Mouse (Mus musculus): ENCODE measurements around the gene Tdrd6. TPM values are rescaled to one million over a fixed set of nuclear protein-coding genes. Genes with fewer than 3 reads are reported as not detected.

Tdrd6 gene
- polyA plus RNA-seq, 1 experiment from 2014 or later: 0.11 TPM

DNA sequence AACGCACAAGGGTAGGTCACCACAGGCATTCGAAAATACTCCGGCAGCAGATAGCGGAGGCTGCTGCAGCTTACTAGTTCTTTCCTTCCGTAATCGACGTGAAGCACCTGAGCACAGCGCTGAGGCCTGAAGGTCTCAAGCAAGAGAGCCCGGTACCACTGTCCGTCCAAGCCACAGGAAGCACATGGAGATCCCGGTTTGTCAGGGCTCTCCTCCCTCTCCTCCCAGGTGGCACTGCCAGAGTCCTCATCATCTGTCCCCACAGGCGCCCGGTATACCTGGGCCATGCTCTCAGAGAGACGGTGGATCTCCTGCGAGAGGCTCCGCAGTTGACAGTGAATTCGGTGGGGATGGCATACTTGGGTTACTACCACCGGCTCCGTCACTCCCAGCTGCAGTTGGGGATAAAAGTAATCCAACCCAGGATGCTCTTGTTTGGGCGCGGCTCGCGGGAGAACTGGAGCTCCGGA, 1.0 kb downstream of the Tdrd6 start:
- Histone ChIP-seq H3K4me1 (ENCODE audit: control insufficient read depth, insufficient read depth, low read length) (peaks cover 6% of the 10 kb centered on the region; the same call in 1 of the 2 replicates), H3K9ac (ENCODE audit: low read length) (peak overlapping the region; percentile 56), H3K4me2 (ENCODE audit: low read length) (peak overlapping the region; percentile 84), H3K27ac (ENCODE audit: low read depth, low read length) (no peak overlapping the region), H3K36me3 (ENCODE audit: control insufficient read depth, insufficient read depth, low read length) (no peaks in the 10 kb centered on the region), H3K9me3 (replicated peaks; ENCODE audit: control insufficient read depth, low read length) (no peaks in the 10 kb centered on the region), H3K27me3 (replicated peaks; ENCODE audit: control insufficient read depth, insufficient read depth, low read length) (peaks cover 28% of the 10 kb centered on the region), H3K4me3 (ENCODE audit: low read depth, low read length) (peak overlapping the region; percentile 40)
- WGBS: 26% methylated on average over 24 of the region's 24 CpGs
- DNase-seq (ENCODE audit: low spot score): no peak
- ATAC-seq: 0 out of 2 replicates have a peak, but pooled peaks have one; percentile 6

DNA sequence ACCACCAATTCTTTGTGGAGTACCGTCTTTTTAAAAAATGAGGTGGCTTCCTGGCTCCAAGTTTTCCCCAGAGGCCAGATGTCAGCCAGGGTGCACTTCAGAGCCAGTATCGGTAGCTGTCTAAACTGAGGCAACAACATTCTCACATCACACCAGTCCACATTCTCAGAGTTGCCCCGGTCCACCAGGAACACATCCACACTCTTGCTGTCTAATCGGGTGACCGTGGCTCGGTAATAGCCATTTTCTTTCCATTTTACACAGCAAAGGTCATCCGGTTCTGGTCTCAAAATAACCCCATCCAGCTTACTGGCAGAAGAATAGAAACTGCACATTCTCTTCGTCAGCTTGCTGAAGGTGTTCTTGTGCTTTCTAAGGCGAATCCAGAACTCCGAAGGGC, 1.9 kb downstream of the Tdrd6 start:
- Histone ChIP-seq H3K4me2 (ENCODE audit: low read length) (no peak overlapping the region), H3K4me3 (ENCODE audit: low read depth, low read length) (no peak overlapping the region), H3K4me1 (ENCODE audit: control insufficient read depth, insufficient read depth, low read length) (peaks cover 6% of the 10 kb centered on the region; the same call in 1 of the 2 replicates), H3K36me3 (ENCODE audit: control insufficient read depth, insufficient read depth, low read length) (no peaks in the 10 kb centered on the region), H3K9me3 (replicated peaks; ENCODE audit: control insufficient read depth, low read length) (no peaks in the 10 kb centered on the region), H3K9ac (ENCODE audit: low read length) (no peak overlapping the region), H3K27ac (ENCODE audit: low read depth, low read length) (no peak overlapping the region), H3K27me3 (replicated peaks; ENCODE audit: control insufficient read depth, insufficient read depth, low read length) (peaks cover 28% of the 10 kb centered on the region)
- 92% methylated on average over 10 of the region's 10 CpGs for WGBS
- no peak for ATAC-seq
- no peak for DNase-seq (ENCODE audit: low spot score)

DNA sequence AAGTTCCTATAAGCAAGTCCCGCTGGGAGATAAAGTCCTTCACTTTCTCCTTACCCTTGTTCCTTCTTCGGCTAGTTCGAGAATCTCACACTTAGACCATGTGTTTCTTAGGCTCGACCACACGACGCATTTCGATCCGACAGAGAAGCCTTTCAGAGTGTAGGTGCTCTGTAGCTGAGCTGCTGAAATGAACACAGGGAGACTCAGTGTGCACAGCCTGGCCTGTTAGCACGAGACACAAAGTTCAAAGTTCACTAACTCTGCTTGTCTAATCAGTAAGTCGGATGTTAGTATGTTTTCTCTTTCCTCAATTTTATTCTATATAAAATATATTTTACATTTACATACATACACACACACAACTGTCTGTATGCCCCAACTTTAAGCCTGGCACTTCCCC, 8.0 kb downstream of the Tdrd6 start:
- Histone ChIP-seq H3K4me3 (ENCODE audit: low read depth, low read length) (no peak overlapping the region), H3K36me3 (ENCODE audit: control insufficient read depth, insufficient read depth, low read length) (no peaks in the 10 kb centered on the region), H3K27me3 (replicated peaks; ENCODE audit: control insufficient read depth, insufficient read depth, low read length) (no peaks in the 10 kb centered on the region), H3K9ac (ENCODE audit: low read length) (no peak overlapping the region), H3K4me2 (ENCODE audit: low read length) (no peak overlapping the region), H3K4me1 (ENCODE audit: control insufficient read depth, insufficient read depth, low read length) (no peaks in the 10 kb centered on the region), H3K27ac (ENCODE audit: low read depth, low read length) (no peak overlapping the region), H3K9me3 (replicated peaks; ENCODE audit: control insufficient read depth, low read length) (no peaks in the 10 kb centered on the region)
- DNase-seq (ENCODE audit: low spot score): no peak
- 93% methylated on average over 10 of the region's 10 CpGs for WGBS
- no peak for ATAC-seq

DNA sequence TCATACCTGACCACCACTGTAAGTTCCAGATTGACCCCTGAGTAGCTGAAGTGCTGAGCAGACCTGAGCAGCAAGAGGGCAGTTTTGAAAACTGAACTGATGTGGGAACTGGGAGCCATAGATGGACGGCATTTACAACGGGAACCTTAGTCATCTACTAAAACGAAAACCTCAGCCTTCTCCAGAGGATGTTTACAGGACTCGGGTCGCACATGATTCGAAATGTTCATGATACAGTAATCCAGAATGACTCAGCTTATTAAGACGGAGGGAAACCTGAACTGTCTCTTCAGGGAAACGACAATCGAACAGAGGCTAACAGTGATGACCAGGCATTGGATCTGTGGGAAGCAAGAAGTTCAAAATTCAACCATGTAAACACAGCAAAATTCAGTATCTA, 10.9 kb downstream of the Tdrd6 start:
- H3K9me3 ChIP-seq (replicated peaks; ENCODE audit: control insufficient read depth, low read length): no peaks in the 10 kb centered on the region
- no peak overlapping the region for H3K4me2 ChIP-seq (ENCODE audit: low read length)
- H3K9ac ChIP-seq (ENCODE audit: low read length): no peak overlapping the region
- WGBS: 91% methylated on average over 9 of the region's 9 CpGs
- H3K36me3 ChIP-seq (ENCODE audit: control insufficient read depth, insufficient read depth, low read length): no peaks in the 10 kb centered on the region
- H3K4me3 ChIP-seq (ENCODE audit: low read depth, low read length): no peak overlapping the region
- no peak overlapping the region for H3K27ac ChIP-seq (ENCODE audit: low read depth, low read length)
- H3K27me3 ChIP-seq (replicated peaks; ENCODE audit: control insufficient read depth, insufficient read depth, low read length): no peaks in the 10 kb centered on the region
- DNase-seq (ENCODE audit: low spot score) (no peak), ATAC-seq (no peak)
- no peaks in the 10 kb centered on the region for H3K4me1 ChIP-seq (ENCODE audit: control insufficient read depth, insufficient read depth, low read length)

DNA sequence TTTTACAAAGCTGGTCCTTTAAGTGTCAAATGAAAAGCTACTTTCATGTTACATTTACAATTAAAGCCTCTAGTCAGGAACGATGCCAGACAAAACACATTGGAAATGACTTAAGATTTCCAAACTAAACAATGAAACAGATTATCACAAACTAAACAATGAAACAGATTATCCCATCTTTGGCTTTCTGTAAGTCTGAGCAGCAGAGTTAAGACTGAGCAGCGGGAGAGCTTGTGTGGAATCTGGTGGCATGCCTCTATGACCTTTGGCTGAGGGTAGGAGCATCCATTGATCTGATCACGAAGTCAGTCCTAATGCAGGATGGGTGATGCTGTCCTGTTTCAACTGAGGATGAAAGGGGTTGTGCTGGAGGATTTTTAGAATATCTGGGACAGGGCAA, 17.9 kb downstream of the Tdrd6 start:
- H3K9ac ChIP-seq (ENCODE audit: low read length): no peak overlapping the region
- H3K36me3 ChIP-seq (ENCODE audit: control insufficient read depth, insufficient read depth, low read length): no peaks in the 10 kb centered on the region
- H3K9me3 ChIP-seq (replicated peaks; ENCODE audit: control insufficient read depth, low read length): no peaks in the 10 kb centered on the region
- ATAC-seq (no peak), DNase-seq (ENCODE audit: low spot score) (no peak)
- WGBS: 75% methylated on average over 3 of the region's 3 CpGs
- H3K4me3 ChIP-seq (ENCODE audit: low read depth, low read length): no peak overlapping the region
- no peak overlapping the region for H3K4me2 ChIP-seq (ENCODE audit: low read length)
- no peaks in the 10 kb centered on the region for H3K4me1 ChIP-seq (ENCODE audit: control insufficient read depth, insufficient read depth, low read length)
- H3K27ac ChIP-seq (ENCODE audit: low read depth, low read length): no peak overlapping the region
- H3K27me3 ChIP-seq (replicated peaks; ENCODE audit: control insufficient read depth, insufficient read depth, low read length): no peaks in the 10 kb centered on the region

DNA sequence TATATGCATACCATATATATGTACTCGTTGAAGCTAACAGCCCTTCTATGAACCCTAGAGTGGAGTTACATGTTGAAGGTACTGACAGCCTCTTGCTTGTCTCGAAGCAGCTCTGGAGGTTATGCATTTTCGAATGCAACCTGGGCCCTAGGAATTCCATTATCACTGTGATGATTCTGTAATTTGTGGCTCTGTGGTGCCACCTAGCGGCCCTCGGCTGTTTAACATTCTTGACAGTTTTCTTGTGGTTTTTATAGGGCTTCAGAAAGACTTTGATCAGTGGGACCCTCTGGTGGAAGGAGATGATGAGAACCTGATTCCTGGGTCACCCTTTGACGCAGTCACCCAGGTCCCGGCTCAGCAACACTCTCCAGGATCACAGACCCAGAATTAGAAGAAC, 18.5 kb downstream of the Tdrd6 start:
- no peaks in the 10 kb centered on the region for H3K9me3 ChIP-seq (replicated peaks; ENCODE audit: control insufficient read depth, low read length)
- ATAC-seq (peak; percentile 68), DNase-seq (ENCODE audit: low spot score) (peak; percentile 89)
- no peak overlapping the region for H3K4me3 ChIP-seq (ENCODE audit: low read depth, low read length)
- H3K4me1 ChIP-seq (ENCODE audit: control insufficient read depth, insufficient read depth, low read length): no peaks in the 10 kb centered on the region
- WGBS: 20% methylated on average over 7 of the region's 7 CpGs
- H3K4me2 ChIP-seq (ENCODE audit: low read length): no peak overlapping the region
- H3K36me3 ChIP-seq (ENCODE audit: control insufficient read depth, insufficient read depth, low read length): no peaks in the 10 kb centered on the region
- H3K27me3 ChIP-seq (replicated peaks; ENCODE audit: control insufficient read depth, insufficient read depth, low read length): no peaks in the 10 kb centered on the region
- no peak overlapping the region for H3K9ac ChIP-seq (ENCODE audit: low read length)
- H3K27ac ChIP-seq (ENCODE audit: low read depth, low read length): no peak overlapping the region

DNA sequence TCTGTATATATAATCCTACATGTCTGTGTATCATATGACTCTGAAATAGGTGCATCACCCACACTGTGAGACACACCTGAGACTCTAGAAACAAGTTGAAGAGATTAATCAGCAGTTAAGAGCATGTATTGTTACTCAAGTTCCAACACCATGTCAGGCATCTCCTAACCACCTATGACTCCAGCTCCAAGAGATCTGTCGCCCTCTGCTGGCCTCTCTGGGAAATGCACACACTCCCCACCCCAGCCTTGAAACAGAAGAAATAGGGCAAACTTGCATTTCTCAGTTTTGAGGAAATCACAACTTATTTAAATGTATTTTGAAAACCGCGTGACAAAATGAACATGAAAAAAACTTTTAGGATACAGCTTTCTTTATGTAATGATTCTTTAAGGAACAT, 23.4 kb downstream of the Tdrd6 start:
- 12% methylated on average over 3 of the region's 3 CpGs for WGBS
- no peaks in the 10 kb centered on the region for H3K4me1 ChIP-seq (ENCODE audit: control insufficient read depth, insufficient read depth, low read length)
- peak; percentile 60 for DNase-seq (ENCODE audit: low spot score)

DNA sequence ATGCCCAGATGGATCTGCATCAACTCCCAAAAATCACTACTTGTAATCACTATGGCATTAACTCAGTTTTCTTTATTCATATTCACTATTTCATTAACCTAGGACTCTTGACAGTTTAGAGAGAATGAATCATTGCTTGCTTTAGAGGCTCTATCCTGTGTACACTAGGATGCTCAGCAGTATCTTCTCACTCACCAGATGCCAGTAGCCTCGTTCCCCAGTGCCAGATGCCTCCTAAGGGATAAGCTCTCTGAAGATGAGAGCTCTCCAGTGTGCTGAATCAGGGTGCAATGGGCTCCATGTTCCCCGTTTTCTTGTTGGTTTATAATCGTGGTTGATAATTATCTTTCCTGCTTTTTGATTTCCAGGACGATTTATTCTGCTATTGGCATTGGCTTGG, 31.4 kb downstream of the Tdrd6 start:
- H3K36me3 ChIP-seq (ENCODE audit: control insufficient read depth, insufficient read depth, low read length): no peaks in the 10 kb centered on the region
- no peak overlapping the region for H3K27ac ChIP-seq (ENCODE audit: low read depth, low read length)
- WGBS: 76% methylated on average over 4 of the region's 4 CpGs
- H3K27me3 ChIP-seq (replicated peaks; ENCODE audit: control insufficient read depth, insufficient read depth, low read length): no peaks in the 10 kb centered on the region
- no peaks in the 10 kb centered on the region for H3K4me1 ChIP-seq (ENCODE audit: control insufficient read depth, insufficient read depth, low read length)
- ATAC-seq: no peak
- H3K4me2 ChIP-seq (ENCODE audit: low read length): no peak overlapping the region
- DNase-seq (ENCODE audit: low spot score): no peak
- no peak overlapping the region for H3K9ac ChIP-seq (ENCODE audit: low read length)
- no peaks in the 10 kb centered on the region for H3K9me3 ChIP-seq (replicated peaks; ENCODE audit: control insufficient read depth, low read length)
- H3K4me3 ChIP-seq (ENCODE audit: low read depth, low read length): no peak overlapping the region

More for the DNA sequence above, 23.4 kb downstream of the Tdrd6 start:
- Histone ChIP-seq H3K27ac (ENCODE audit: low read depth, low read length) (no peak overlapping the region), H3K9ac (ENCODE audit: low read length) (no peak overlapping the region), H3K4me2 (ENCODE audit: low read length) (no peak overlapping the region), H3K4me3 (ENCODE audit: low read depth, low read length) (no peak overlapping the region), H3K36me3 (ENCODE audit: control insufficient read depth, insufficient read depth, low read length) (no peaks in the 10 kb centered on the region), H3K9me3 (replicated peaks; ENCODE audit: control insufficient read depth, low read length) (no peaks in the 10 kb centered on the region), H3K27me3 (replicated peaks; ENCODE audit: control insufficient read depth, insufficient read depth, low read length) (no peaks in the 10 kb centered on the region)
- ATAC-seq: peak; percentile 42; the same call in 1 of the 2 replicates

DNA sequence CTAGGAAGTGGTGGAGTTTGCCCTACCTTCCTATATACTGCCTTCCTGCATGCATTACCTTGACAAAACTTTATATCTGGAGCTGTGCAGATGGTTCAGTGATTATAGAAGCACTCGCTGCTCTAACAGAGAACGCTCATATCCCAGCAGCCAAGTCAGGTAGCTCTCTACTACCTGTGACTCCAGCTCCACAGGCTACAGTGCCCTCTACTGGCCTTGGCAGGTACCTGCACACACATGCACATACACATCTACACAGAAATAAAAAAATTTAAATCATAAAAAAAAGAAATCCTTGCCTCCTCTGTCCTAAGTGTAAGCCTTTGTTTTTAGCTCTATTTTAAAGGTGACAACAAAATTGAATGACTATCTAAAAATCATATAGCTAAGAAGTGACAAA, 32.4 kb downstream of the Tdrd6 start:
- Histone ChIP-seq H3K27me3 (replicated peaks; ENCODE audit: control insufficient read depth, insufficient read depth, low read length) (no peaks in the 10 kb centered on the region), H3K9me3 (replicated peaks; ENCODE audit: control insufficient read depth, low read length) (no peaks in the 10 kb centered on the region), H3K4me1 (ENCODE audit: control insufficient read depth, insufficient read depth, low read length) (no peaks in the 10 kb centered on the region), H3K9ac (ENCODE audit: low read length) (no peak overlapping the region), H3K4me2 (ENCODE audit: low read length) (no peak overlapping the region), H3K36me3 (ENCODE audit: control insufficient read depth, insufficient read depth, low read length) (no peaks in the 10 kb centered on the region), H3K4me3 (ENCODE audit: low read depth, low read length) (no peak overlapping the region), H3K27ac (ENCODE audit: low read depth, low read length) (no peak overlapping the region)
- DNase-seq (ENCODE audit: low spot score): no peak
- WGBS: 98% methylated on average over 2 of the region's 2 CpGs
- no peak for ATAC-seq
